Mouse (Mus musculus) limb, embryonic 14.5 days (tissue): ENCODE results near the gene Stard13. TPM values are rescaled to one million over a fixed set of nuclear protein-coding genes. Genes with fewer than 3 reads are reported as not detected.

Source experiments
- ATAC-seq: fragments of 200-750 bp; cut with Nextera tagmentation; 2 replicates; pipeline ENCODE4 v1.8.0; 2017; ENCODE audit warnings: low read depth, moderate number of reproducible peaks, moderate TSS enrichment; ENCODE audit not compliant: low FRiP score
- DNase-seq: peaks from one replicate; pipeline ENCODE4 v3.0.0-alpha.2; 2015; ENCODE audit warnings: low spot score
- H3K27ac ChIP-seq: fragments of 300-500 bp; sonication (generic); replicated peaks from 2 replicates; pipeline ENCODE4 v1.5.1; 2014; ENCODE audit warnings: low read depth, mild to moderate bottlenecking, low read length, moderate library complexity, mixed read lengths
- H3K27me3 ChIP-seq: fragments of 300-500 bp; sonication (generic); 2 replicates; pipeline ENCODE4 v1.6.1; 2014; ENCODE audit warnings: low read length, mixed read lengths; ENCODE audit not compliant: control insufficient read depth, insufficient read depth
- H3K36me3 ChIP-seq: fragments of 300-500 bp; sonication (generic); 2 replicates; pipeline ENCODE4 v1.6.1; 2014; ENCODE audit warnings: mild to moderate bottlenecking, low read length, moderate library complexity, mixed read lengths; ENCODE audit not compliant: control insufficient read depth, insufficient read depth
- H3K4me1 ChIP-seq: fragments of 300-500 bp; sonication (generic); 2 replicates; pipeline ENCODE4 v1.6.1; 2014; ENCODE audit warnings: antibody characterized with exemption, low read length, mixed read lengths; ENCODE audit not compliant: control insufficient read depth, insufficient read depth
- H3K4me2 ChIP-seq: fragments of 300-500 bp; sonication (generic); replicated peaks from 2 replicates; pipeline ENCODE4 v1.6.1; 2014; ENCODE audit warnings: low read depth, mild to moderate bottlenecking, low read length, moderate library complexity; ENCODE audit not compliant: severe bottlenecking
- H3K4me3 ChIP-seq: fragments of 300-500 bp; sonication (generic); replicated peaks from 2 replicates; pipeline ENCODE4 v1.5.1; 2014; ENCODE audit warnings: low read length
- H3K9ac ChIP-seq: fragments of 300-500 bp; sonication (generic); 2 replicates; pipeline ENCODE4 v1.6.1; 2014; ENCODE audit warnings: mild to moderate bottlenecking, low read depth, low read length, moderate library complexity; ENCODE audit not compliant: severe bottlenecking
- H3K9me3 ChIP-seq: fragments of 300-500 bp; sonication (generic); 2 replicates; pipeline ENCODE4 v1.6.1; 2016; ENCODE audit warnings: low read length; ENCODE audit not compliant: control insufficient read depth
- POLR2A ChIP-seq: fragments of 200-500 bp; IDR thresholded peaks from 2 replicates; pipeline ENCODE4 v1.8.0; 2012; ENCODE audit warnings: inconsistent platforms, mild to moderate bottlenecking, moderate library complexity, borderline replicate concordance; ENCODE audit not compliant: insufficient read depth, insufficient read length; ENCODE audit errors: extremely low read depth
- WGBS: fragments of 180-500 bp; shearing (Covaris S2); extraction: QIAGEN DNeasy Blood & Tissue Kit; methylation state at CpG from one replicate; pipeline ENCODE4 v1.1.7; 2014; 5-methylcytosine and 5-hydroxymethylcytosine counted together
- polyA plus RNA-seq, 2 experiments: library from polyadenylated mRNA; depleted of rRNA in 1 of 2; stranded (reverse) in 1 of 2; unstranded in 1 of 2; fragments of >200 nt; fragmentation: Nextera tagmentation in 1 of 2; extraction: Ambion mirVana in 1 of 2; gene quantifications; 2 replicates each; pipeline versions ENCODE4 v1.2.1 to v1.2.3; 2012 to 2014

The Stard13 gene
- polyA plus RNA-seq, 2 experiments = 9.0 to 17.5 TPM

DNA sequence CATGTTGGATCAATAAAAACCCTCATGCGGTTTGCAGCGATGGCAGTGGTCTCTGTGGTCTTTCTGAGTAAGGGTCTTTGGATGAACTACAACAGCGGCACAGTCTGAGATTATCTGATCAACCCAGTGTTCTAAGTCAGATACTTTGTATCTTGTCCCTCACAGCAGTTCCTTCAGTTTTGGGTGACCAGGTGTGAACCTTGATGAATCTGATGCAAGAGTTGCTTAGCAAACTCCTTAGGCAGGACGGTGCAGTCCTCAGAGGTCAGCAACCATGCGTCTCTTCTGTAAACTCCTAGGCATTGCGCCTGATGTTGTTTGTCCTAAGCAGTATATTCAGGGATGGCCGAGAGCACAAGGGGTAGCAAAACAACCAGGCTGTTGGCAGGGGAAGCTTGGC lies 232.5 kb downstream of the Stard13 start:
- Histone ChIP-seq H3K4me1 (no peaks in the 10 kb centered on the region), H3K36me3 (no peaks in the 10 kb centered on the region), H3K9me3 (no peaks in the 10 kb centered on the region), H3K4me2 (no peak overlapping the region), H3K4me3 (no peak overlapping the region), H3K27me3 (no peaks in the 10 kb centered on the region), H3K27ac (no peak overlapping the region), H3K9ac (no peak overlapping the region)
- TF ChIP-seq POLR2A = no peak
- WGBS = 89% methylated on average over 7 of the region's 7 CpGs
- ATAC-seq = no peak
- no peak for DNase-seq

- no peak overlapping the region for H3K27ac ChIP-seq
- DNase-seq = no peak
- H3K9me3 ChIP-seq = no peaks in the 10 kb centered on the region
- H3K9ac ChIP-seq = no peak overlapping the region
- H3K36me3 ChIP-seq = no peaks in the 10 kb centered on the region
- no peaks in the 10 kb centered on the region for H3K4me1 ChIP-seq
- H3K4me2 ChIP-seq = no peak overlapping the region
- H3K27me3 ChIP-seq = no peaks in the 10 kb centered on the region
- TF ChIP-seq POLR2A = no peak
- H3K4me3 ChIP-seq = no peak overlapping the region
- 67% methylated on average over 2 of the region's 2 CpGs for WGBS
- ATAC-seq = no peak
These were observed 237.1 kb downstream of the Stard13 start for GRCm38 (mm10) chr5:150996586-150996985.

- WGBS = 91% methylated on average over 7 of the region's 7 CpGs
These were observed 239.5 kb downstream of the Stard13 start for GRCm38 (mm10) chr5:150994096-150994495.

More at GRCm38 (mm10) chr5:150994096-150994495, 239.5 kb downstream of the Stard13 start:
- Histone ChIP-seq H3K27ac (no peak overlapping the region), H3K9ac (no peak overlapping the region), H3K4me1 (no peaks in the 10 kb centered on the region), H3K4me2 (no peak overlapping the region), H3K4me3 (no peak overlapping the region), H3K36me3 (no peaks in the 10 kb centered on the region), H3K9me3 (no peaks in the 10 kb centered on the region), H3K27me3 (no peaks in the 10 kb centered on the region)
- no peak for ATAC-seq
- no peak for DNase-seq
- TF ChIP-seq POLR2A = no peak

Other genes with a start within 250 kb of the Stard13 start
- gene Gm42906, start 194.3 kb upstream of the Stard13 start, polyA plus RNA-seq (2012; rRNA removed) = not detected in 2 replicates
- gene Gm42906, start 194.3 kb upstream of the Stard13 start, polyA plus RNA-seq (2014; fragmentation: Nextera tagmentation; extraction: Ambion mirVana) = not detected in 2 replicates